Mouse (Mus musculus) layer of hippocampus, adult 18-20 months (tissue): ENCODE data around the gene Acod1. TPM values are rescaled to one million over a fixed set of nuclear protein-coding genes. Genes with fewer than 3 reads are reported as not detected.

ENCODE experiments used
- DNase-seq, 2 experiments: peaks; one replicate each; pipeline ENCODE4 v3.0.0; 2022; ENCODE audit warnings: low spot score in 2 of 2
- long read RNA-seq: library from polyadenylated mRNA; stranded (forward); transcript quantifications from one replicate; pipeline ENCODE4 v2.0.0, GENCODE M21; 2021
- total RNA-seq, 2 experiments: library from RNA; stranded (reverse); gene quantifications; 2 replicates each; pipeline ENCODE4 v1.2.3; 2021

Gene Acod1
- total RNA-seq, result not detected
- long read RNA-seq, result 0 reads

- no peak for DNase-seq
Observed at GRCm38 (mm10) chr14:103046677-103047076, at the start of gene Acod1. Acod1 (plus strand) TSS chr14:103046977.

GRCm38 (mm10) chr14:103007737-103008136 lies 39.0 kb upstream of the Acod1 start:
- no peak for DNase-seq

DNA sequence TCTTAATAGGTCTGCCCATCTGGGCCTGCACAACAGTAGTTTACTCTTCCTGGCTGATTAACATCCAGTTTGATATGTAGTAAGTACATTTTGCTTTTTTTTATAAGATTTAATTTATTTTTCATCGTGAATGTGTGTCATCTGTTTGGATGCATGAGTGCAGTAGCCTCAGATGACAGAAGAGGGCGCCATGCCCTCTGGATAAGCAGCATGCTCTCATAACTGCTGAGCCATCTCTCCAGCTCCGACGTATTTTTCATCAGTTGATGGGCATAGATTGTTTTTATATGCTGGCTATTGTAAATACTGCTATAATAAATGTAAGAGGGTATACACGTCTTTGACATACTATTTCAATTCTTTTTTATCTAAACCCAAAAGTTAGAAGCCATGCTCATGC lies 35.0 kb upstream of the Acod1 start:
- peak; percentile 7 to 56 for DNase-seq

GRCm38 (mm10) chr14:103012563-103013150 lies 34.1 kb upstream of the Acod1 start:
- DNase-seq, result peak; percentile 50 to 85

GRCm38 (mm10) chr14:103017009-103017408 lies 29.8 kb upstream of the Acod1 start:
- DNase-seq, result no peak

DNA sequence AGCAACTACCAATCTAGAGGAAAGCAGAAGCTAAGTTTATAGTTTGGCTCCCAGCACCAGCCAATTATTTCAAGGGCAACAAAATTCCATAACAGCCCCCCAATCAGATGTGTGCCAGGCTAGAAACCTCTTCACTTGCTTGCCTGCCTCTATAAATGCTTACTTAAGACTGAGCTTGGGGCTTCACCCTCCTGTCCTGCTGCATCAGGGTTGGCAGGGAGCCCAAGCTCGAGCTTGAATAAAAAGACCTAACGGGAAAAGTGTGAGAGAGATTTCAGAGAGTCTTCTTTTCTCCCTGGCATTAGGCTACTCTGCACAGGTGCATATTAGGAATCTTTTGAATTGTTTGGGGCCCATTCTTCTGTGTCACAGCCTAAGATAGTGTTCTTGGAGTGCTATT lies 26.7 kb upstream of the Acod1 start:
- DNase-seq, result no peak

- DNase-seq, result no peak
Observed at GRCm38 (mm10) chr14:103029203-103029602, 17.6 kb upstream of the Acod1 start.

DNA sequence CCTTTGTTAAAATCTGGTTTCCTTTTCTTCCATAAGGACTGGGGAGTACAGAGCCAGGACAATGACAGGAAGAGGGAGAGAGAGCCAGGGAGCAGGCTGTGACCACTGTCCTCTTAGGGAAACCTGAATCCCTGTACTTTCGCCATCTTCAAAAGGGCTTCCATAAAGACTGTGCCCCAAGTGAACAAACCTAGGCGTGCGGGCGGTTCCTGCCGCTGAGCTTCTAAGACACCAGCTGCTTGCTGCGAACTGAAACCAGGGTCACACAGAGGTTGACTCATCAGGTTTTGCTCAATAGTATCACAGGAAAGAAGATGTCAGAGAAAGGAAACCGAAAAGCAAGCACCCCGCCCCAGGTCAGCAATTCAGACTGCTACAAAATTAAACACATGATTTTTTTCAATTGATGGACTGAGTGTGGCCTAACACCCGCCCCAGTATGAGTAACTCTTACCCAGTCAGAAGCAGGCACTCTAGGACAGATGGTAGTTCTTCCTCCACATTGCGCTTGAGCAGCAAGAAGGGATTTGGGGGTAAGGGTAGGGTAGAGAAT lies 13.4 kb upstream of the Acod1 start:
- DNase-seq, result no peak

- no peak for DNase-seq
Observed at GRCm38 (mm10) chr14:103034076-103034475, 12.7 kb upstream of the Acod1 start.

DNA sequence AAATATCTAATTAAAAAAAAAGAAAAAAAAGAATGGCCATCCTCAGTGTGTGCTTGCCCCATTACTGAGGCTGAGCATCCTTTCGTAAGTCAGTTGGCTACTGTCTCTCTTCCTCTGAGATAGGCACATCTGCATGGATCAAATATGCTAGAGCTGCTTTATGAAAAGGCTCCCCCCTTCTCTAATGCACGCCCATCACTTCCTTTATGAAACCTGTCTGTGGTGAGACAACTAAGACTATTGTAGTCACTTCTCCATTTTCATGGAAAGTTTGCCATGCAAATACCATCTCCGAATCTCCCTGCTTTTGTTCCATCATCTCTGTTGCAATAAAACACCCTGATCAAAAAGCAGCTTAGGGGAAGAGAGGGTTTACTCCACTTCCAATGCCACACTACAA lies 9.8 kb upstream of the Acod1 start:
- DNase-seq, result no peak

GRCm38 (mm10) chr14:103048292-103049086 lies 1.7 kb downstream of the Acod1 start:
- no peak for DNase-seq

DNA sequence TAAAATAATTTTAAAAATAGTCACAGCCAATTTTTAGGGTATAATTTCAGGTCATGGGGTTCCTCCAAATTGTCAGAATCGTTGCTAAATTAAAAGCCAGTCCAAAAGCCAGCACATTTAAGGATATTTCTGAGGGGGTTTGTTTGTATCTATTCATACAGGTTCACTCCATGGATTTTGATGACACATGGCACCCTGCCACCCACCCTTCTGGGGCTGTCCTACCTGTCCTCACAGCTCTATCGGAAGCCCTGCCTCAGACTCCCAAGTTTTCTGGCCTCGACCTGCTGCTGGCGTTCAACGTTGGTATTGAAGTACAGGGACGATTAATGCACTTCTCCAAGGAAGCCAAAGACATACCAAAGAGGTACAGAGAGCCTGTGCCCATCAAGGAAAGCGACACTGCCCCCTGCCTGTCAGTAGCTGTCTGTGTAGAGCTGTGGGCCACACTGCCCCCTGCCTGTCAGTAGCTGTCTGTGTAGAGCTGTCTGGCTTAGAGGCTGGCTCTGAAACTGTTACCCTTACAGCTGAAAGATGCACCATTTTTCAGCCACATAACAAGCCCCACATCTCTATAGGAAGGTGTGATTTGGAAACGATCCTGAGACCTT lies 4.5 kb downstream of the Acod1 start:
- DNase-seq, result peak; percentile 60 to 90

- no peak for DNase-seq
Observed at GRCm38 (mm10) chr14:103054731-103055130, 8.0 kb downstream of the Acod1 start.

DNA sequence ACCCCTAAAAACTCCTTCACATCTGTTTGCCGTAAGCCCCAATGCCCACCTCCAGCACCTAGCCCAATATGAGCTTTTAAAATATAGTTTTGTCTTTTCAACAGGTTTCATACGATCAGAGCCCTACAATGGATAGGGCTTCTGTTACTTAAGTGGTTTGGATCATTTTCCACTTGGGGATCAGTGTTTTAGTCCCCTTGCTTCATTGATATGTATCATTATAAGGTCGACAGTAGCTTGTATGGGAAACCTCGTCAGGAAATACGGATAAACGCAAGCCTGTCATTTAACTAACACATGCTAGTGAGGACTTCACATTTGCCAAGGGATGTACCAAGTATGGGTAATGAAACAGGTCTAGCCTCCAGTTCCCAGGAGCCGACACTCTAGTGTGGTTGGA lies 9.8 kb downstream of the Acod1 start:
- no peak for DNase-seq

GRCm38 (mm10) chr14:103058998-103059397 lies 12.2 kb downstream of the Acod1 start:
- no peak for DNase-seq

DNA sequence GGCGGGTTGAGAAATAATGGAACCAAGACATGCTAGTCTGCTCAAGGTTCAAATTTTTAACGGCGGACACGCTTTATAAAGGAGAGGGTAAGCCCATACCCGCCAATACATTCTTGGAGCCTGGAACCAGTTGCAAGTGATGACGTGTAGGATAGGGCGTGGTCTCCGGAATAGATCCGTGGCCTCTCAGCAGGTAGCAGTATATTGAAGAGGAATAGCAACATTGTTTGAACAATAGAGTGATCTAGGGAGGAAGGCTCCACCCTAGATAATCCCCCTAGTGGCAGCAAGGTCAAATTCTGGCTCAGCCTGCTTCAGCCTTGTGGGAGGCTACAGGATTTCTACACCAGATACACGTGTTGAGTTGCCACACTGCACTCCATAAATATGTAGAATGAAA lies 12.7 kb downstream of the Acod1 start:
- DNase-seq, result no peak

DNA sequence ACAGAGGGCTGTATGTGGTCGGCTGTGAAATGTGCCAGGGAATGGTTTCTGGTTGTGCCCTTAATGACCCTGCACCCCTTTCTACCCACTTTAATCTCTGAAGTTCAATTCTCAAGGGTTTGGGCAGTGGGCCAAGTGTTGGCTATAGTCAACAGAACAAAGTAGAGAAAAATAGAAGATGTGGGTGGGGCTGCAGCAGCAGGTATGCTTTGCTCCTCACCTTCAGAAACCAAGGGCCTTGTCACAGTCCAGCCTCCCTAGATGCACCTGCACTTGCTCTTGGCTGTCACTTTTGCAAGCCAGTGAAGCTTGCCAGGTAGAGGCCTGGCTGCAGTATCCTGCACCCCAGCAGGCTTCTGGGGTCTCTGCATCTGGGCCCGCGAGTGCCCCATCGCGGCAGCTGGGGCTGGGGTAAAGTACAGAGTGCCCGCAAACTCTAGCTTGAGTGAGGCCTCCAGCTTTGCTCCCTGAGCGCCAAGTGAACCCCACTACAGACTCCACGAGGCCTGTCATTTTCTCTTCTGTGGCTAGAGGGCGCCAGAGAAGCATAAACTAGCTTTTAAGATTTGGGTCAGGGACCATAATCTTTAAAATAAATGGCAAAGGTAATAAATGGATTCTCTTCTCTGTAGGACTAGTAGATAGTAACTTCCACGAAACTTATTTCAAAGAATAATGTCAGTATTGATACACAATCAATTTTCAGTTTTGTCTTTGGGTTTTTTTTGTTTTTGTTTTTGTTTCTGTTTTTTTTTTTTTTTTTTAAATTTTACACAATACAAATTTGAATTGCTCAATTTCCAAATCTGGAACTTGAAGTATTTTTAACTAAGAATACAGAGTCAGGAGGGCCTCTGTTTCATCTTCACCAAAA lies 18.8 kb downstream of the Acod1 start:
- peak in 1 of 2 experiments; percentile 90 for DNase-seq

DNA sequence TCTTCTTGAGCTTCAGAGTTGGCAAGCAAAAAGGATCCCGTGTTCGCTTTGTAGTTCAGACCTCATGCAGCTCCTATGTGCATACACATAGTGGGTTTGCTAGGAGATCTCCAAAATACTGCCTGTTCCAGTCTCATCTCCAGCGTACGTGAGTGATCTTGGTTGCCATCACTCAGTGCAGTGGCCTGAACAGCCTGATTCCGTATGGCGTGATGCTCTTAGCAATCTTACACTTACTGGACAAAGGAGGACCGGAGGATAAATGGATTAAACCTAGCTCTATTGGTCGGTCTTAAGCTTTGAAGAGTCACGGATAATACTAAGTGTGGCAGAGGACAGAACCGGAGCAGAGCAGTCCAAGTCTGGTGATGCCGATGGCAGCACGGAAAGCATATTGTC lies 22.7 kb downstream of the Acod1 start:
- DNase-seq, result peak in 1 of 2 experiments; percentile 30

GRCm38 (mm10) chr14:103069864-103070611 lies 23.3 kb downstream of the Acod1 start, which contains the start of gene Cln5:
Cln5 (plus strand) TSS chr14:103070216.
- peak; percentile 87 to 90 for DNase-seq

DNA sequence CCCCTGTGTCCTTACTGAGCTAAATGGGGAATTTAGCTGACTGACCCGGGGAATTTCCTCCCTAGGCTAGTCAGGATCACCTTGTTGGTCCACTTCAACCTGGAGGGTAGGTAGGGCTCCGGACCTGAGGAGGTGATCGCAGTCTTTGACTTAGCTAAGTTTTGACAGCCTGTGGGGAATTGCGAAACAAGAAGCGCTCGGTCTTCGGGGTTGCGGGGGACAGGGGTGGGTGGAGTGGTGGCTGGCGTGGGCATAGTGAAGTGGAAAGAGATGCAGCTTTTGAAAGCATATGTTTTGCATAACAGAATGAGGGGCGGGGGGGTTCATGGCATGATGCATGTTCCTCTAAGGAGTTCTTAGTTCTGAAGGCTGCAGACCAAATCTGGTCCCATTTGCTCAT lies 24.0 kb downstream of the Acod1 start:
- peak in 1 of 2 experiments; percentile 35 for DNase-seq
